Mouse (Mus musculus) embryonic facial prominence, embryonic 15.5 days (tissue): ENCODE measurements around the gene Serbp1. TPM values are rescaled to one million over a fixed set of nuclear protein-coding genes. Genes with fewer than 3 reads are reported as not detected.

ENCODE experiments used
- polyA plus RNA-seq: library from polyadenylated mRNA; unstranded; fragments of >200 nt; fragmentation: Nextera tagmentation; extraction: Ambion mirVana; gene quantifications from 2 replicates; pipeline ENCODE4 v1.2.1, GENCODE M21; 2015

The Serbp1 gene
- polyA plus RNA-seq, 1 experiment from 2014 or later = 399 TPM

Other genes starting within 250 kb of the Serbp1 start
- gene Gadd45a, start 200.7 kb upstream of the Serbp1 start, polyA plus RNA-seq = 14.9 and 18.5 TPM in 2 replicates
- 0.19 TPM in 1 of 2 replicates, not detected in the other for gene Il12rb2, start 138.0 kb downstream of the Serbp1 start, polyA plus RNA-seq